Mouse (Mus musculus): Measurements from ENCODE around the gene Plekhh1. TPM values are rescaled to one million over a fixed set of nuclear protein-coding genes. Genes with fewer than 3 reads are reported as not detected.

Gene Plekhh1
- 4.9 and 5.5 TPM in 2 replicates for polyA plus RNA-seq (2015; fragmentation: Nextera tagmentation; extraction: Ambion mirVana)

DNA sequence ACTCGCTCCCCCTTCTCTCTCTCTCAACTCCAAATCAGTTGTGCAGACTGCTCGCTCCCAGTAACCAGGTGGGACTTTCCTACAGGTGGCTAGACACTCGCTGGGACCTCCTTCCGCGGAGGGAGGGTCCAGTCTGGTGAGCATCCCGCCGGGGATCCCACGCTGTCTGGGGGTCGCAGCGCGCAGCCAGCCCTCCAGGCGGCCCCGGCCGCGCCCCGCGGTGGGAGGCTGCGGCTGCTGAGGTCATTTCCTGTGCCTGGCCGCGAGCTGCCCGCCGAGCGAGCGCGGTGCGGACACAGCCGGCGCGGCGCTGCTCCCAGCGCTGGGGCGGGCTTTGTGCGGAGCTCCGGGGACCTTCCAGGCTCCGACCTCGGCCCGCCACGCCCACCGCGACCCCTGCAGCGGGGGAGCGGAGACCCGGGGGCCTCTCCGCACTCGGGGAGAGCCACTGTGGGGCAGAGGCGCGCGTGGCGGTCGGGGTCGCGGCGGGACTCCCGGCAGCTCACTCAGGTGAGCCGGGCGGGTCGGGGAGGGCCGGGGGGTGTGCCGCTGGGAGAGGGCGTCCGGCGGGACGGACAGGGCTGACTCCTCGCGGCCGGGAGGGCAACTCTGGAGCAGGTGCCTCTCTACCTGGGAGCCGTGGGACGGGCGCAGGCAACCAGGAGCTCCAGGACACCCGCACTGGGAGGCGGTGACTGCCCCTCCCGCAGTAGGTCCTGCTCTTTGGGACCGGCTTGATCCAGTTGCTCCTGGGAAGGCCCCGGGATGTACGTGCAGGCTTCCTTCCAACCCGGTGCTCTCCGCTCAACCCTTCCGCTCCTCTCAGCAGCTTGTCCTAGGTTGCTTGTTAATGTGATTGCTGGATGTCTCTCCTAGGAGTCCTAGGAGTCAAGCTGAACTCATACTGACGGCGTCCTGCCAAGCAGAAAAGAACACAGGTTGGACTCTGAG is at the start of gene Plekhh1:
Gene Plekhh1, plus strand, starts transcription at position 253 of the 951 bp plus-strand sequence.
- peak within 1 kb of the TSS; percentile 74 for H3K9ac ChIP-seq
- H3K36me3 ChIP-seq = no peaks in the 10 kb centered on the region
- H3K4me2 ChIP-seq = peak within 1 kb of the TSS; percentile 93
- WGBS = under 1% methylated on average over 80 of the region's 80 CpGs
- no peaks in the 10 kb centered on the region for H3K27me3 ChIP-seq (replicated peaks)
- peak within 1 kb of the TSS; percentile 65 for H3K27ac ChIP-seq
- peak; percentile 87 for ATAC-seq (ENCODE audit: insufficient read depth, low FRiP score, low read depth)
- H3K4me1 ChIP-seq = no peaks in the 10 kb centered on the region
- H3K9me3 ChIP-seq = no peaks in the 10 kb centered on the region
- H3K4me3 ChIP-seq (replicated peaks) = peak within 1 kb of the TSS; percentile 78

DNA sequence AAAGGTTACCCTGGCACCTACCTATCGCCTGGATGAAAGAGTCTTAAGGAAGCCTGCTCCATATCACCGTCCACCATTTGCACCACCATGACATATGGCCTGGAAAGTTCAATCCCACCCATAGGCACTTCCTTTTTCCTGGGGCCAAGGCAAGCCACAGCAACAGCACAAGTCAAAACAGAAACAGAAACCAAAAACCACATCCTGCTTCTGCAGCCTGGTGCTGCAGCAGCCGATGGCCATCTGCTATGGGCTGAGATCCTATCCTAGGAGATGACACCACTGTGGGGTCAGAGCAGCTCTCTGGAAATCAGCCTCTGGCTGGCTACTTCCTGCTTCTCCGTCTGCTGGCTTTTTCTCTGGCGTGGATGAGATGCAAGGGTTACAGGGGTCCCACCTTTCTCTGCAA is 48.3 kb upstream of the Plekhh1 start:
- WGBS = 65% methylated on average over 5 of the region's 5 CpGs
- Histone ChIP-seq H3K36me3 (no peaks in the 10 kb centered on the region), H3K9ac (no peak overlapping the region), H3K27ac (no peak overlapping the region), H3K27me3 (replicated peaks) (no peaks in the 10 kb centered on the region), H3K4me1 (peaks cover 6% of the 10 kb centered on the region; the same call in 1 of the 2 replicates), H3K4me3 (replicated peaks) (no peak overlapping the region), H3K4me2 (no peak overlapping the region), H3K9me3 (no peaks in the 10 kb centered on the region)
- no peak for ATAC-seq (ENCODE audit: insufficient read depth, low FRiP score, low read depth)

DNA sequence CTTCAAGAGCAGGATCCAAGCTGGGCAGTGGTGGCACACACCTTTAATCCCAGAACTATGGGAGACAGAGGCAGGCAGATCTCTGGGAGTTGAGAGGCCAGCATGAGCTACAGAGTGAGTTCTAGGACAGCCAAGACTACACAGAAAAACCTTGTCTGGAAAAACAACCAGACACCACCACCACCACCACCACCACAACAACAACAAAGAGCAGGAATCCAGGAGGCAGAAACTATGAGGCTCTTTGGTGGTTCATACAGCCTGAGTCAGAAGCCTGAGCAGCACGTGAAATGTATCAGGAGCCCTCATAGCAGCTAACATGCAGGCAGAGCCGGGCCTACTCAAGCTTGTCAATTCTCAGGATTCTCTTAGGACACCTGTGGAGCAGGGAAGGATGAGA is 47.8 kb upstream of the Plekhh1 start:
- H3K4me1 ChIP-seq = peaks cover 6% of the 10 kb centered on the region; the same call in 1 of the 2 replicates
- H3K9ac ChIP-seq = no peak overlapping the region
- H3K9me3 ChIP-seq = no peaks in the 10 kb centered on the region
- H3K27ac ChIP-seq = no peak overlapping the region
- H3K4me3 ChIP-seq (replicated peaks) = no peak overlapping the region
- WGBS = 77% methylated on average over 2 of the region's 2 CpGs
- no peaks in the 10 kb centered on the region for H3K36me3 ChIP-seq
- ATAC-seq (ENCODE audit: insufficient read depth, low FRiP score, low read depth) = no peak
- H3K4me2 ChIP-seq = no peak overlapping the region
- H3K27me3 ChIP-seq (replicated peaks) = no peaks in the 10 kb centered on the region

DNA sequence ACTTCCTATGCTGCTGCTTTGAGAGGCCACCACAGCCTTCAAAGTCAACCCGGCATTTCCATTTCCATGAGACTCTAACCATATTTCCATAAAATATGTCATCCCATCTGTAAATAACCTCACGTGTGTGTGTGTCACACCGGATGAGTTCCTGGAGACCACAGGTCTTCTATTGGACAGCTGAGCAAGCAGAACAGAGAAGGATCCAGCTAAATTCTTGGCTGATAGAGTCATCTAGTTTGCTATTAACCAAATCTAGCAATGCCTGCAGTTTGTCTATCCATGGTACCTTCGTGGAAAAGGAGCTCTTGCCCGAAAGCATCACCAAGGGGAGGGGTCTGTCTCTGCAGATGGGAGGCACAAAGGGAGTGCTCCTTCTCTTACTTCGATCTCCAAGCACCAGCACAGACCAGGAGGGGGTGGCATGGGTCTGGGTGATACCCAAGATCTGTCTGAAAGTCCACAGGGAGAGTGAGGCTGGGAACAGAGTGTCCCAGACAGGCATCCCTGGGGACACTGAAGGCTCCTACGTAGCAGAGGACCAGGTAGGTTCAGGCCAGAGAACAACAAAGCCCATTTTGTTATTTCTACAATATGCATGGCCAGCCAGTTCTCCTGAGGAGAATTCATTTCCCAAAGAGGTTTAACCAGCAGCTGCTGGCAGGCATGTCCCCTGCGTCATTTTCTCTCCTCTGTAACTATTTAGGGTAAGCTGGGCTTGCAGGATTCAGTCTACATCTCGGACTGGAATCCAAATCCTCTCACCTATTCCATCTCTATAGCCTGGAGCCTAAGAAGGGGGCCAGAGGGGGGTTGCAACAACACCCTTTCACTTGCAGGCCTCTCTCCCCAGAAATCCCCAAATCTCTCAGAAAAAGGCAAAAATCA is 46.8 kb upstream of the Plekhh1 start:
- H3K36me3 ChIP-seq = no peaks in the 10 kb centered on the region
- H3K27ac ChIP-seq = no peak overlapping the region
- no peak for ATAC-seq (ENCODE audit: insufficient read depth, low FRiP score, low read depth)
- H3K4me1 ChIP-seq = peaks cover 6% of the 10 kb centered on the region; the same call in 1 of the 2 replicates
- H3K9ac ChIP-seq = no peak overlapping the region
- H3K27me3 ChIP-seq (replicated peaks) = no peaks in the 10 kb centered on the region
- no peaks in the 10 kb centered on the region for H3K9me3 ChIP-seq
- H3K4me2 ChIP-seq = no peak overlapping the region
- no peak overlapping the region for H3K4me3 ChIP-seq (replicated peaks)
- WGBS = 54% methylated on average over 9 of the region's 9 CpGs

DNA sequence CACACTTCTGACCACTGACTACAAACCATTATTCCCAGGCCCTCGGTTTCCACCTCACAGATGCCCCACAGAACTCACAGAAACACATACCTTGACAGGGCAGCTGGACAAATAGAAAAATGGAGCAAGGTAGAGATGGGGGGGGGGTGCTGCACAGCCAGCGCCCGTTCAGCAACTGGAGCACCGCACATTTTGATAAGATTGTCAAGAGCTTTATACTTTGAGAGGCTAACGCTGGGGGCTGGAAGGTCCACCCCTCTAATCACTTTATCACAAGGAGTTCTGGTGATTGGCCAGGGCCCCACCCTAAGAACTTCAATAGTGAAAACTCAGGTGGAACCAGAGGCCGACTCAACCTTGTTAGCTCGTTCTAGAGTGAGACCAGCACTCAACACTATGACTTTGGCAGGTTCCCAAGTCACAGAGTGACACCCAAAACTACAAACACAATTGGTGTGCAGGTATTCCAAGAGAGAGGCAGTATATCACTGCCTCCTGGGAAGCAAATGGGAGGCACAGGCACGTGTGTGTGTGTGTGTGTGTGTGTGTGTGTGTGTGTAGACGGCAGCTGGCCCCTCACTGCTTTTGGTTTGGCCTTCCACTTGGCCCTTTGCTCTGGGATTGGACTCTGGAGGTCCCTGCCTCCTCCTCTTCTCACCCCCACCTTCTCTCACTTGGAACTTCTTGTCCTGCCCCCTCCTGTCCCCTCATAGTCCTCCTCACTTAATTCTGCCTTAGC is 45.5 kb upstream of the Plekhh1 start:
- WGBS = 44% methylated on average over 9 of the region's 9 CpGs
- Histone ChIP-seq H3K36me3 (no peaks in the 10 kb centered on the region), H3K4me1 (peaks cover 6% of the 10 kb centered on the region; the same call in 1 of the 2 replicates), H3K27me3 (replicated peaks) (no peaks in the 10 kb centered on the region), H3K9ac (no peak overlapping the region), H3K9me3 (no peaks in the 10 kb centered on the region), H3K4me2 (no peak overlapping the region), H3K27ac (peak overlapping the region; percentile 54), H3K4me3 (replicated peaks) (no peak overlapping the region)
- ATAC-seq (ENCODE audit: insufficient read depth, low FRiP score, low read depth) = peak; percentile 83

DNA sequence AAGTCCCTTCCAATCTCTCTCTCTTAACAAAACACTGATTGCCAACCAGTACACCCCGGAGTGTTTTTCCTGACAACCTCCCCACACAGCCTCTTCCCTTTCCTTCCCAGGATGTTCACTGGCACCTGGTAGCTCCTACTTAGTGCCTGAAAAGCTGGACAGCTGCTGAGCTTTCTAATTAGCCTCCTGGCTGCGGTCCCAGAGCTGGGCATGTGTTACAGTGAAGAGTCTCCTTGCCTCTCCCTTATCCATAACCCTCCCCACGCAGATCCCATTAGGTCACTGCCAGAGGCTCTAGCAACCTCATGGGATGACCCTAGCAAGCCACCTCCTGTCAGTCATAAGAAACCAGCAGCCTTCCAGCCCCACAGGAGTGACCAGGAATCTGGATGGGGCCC is 44.9 kb upstream of the Plekhh1 start:
- H3K9me3 ChIP-seq = no peaks in the 10 kb centered on the region
- peaks cover 6% of the 10 kb centered on the region; the same call in 1 of the 2 replicates for H3K4me1 ChIP-seq
- peak; percentile 49 for ATAC-seq (ENCODE audit: insufficient read depth, low FRiP score, low read depth)
- H3K4me3 ChIP-seq (replicated peaks) = no peak overlapping the region
- 56% methylated on average over 3 of the region's 3 CpGs for WGBS
- H3K36me3 ChIP-seq = no peaks in the 10 kb centered on the region
- H3K27me3 ChIP-seq (replicated peaks) = no peaks in the 10 kb centered on the region
- no peak overlapping the region for H3K4me2 ChIP-seq
- H3K27ac ChIP-seq = peak overlapping the region; percentile 54; the same call in 1 of the 2 replicates
- H3K9ac ChIP-seq = no peak overlapping the region

DNA sequence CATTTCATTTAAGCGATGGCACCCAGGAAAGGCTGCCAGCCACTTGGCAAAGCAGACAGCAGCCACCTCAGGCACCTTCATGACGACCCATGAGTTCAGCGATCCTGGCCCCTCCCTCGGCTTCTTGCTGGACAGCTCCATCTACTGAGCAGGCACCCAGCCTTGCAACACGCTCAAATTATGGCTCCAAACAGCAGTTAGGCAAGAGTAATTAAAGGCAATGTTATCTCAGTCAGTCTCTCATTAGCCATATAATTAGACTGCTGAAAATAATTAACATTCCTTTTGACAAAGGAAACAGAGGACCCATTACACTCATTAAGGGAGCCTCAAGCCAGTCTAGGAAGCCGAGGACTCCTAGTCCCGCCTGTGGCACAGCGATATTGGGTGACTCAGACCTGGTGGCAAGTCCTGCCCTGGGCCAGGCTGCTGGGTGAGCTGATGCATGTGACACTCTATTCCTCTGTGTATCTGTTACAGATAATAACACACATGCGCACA is 41.3 kb upstream of the Plekhh1 start:
- 57% methylated on average over 9 of the region's 9 CpGs for WGBS
- no peak overlapping the region for H3K27ac ChIP-seq
- H3K4me2 ChIP-seq = no peak overlapping the region
- no peak overlapping the region for H3K9ac ChIP-seq
- peaks cover 6% of the 10 kb centered on the region; the same call in 1 of the 2 replicates for H3K4me1 ChIP-seq
- no peaks in the 10 kb centered on the region for H3K9me3 ChIP-seq
- H3K27me3 ChIP-seq (replicated peaks) = no peaks in the 10 kb centered on the region
- no peak for ATAC-seq (ENCODE audit: insufficient read depth, low FRiP score, low read depth)
- H3K36me3 ChIP-seq = no peaks in the 10 kb centered on the region
- no peak overlapping the region for H3K4me3 ChIP-seq (replicated peaks)

DNA sequence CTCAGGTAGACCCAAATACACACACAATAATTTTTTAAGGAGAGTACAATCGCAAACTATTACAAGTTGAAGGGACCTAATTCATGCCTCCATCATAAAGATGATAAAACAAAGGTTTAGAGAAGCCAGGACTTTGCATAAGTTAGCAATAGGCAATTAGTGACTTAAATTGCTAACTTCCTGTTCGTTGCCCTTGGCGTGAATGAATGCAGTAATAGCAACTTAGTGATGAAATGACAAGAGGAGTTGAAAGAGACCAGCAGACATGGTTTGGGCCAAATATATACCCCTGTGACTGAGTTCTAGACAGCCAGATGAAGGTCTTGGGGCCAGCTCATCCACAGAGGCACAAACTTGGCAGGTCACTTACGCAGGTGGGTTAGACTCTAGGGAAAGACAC is 32.7 kb upstream of the Plekhh1 start:
- H3K27me3 ChIP-seq (replicated peaks) = no peaks in the 10 kb centered on the region
- 86% methylated on average over 4 of the region's 4 CpGs for WGBS
- H3K9me3 ChIP-seq = no peaks in the 10 kb centered on the region
- H3K4me3 ChIP-seq (replicated peaks) = no peak overlapping the region
- ATAC-seq (ENCODE audit: insufficient read depth, low FRiP score, low read depth) = no peak
- H3K9ac ChIP-seq = no peak overlapping the region
- H3K4me2 ChIP-seq = no peak overlapping the region
- no peaks in the 10 kb centered on the region for H3K36me3 ChIP-seq
- H3K27ac ChIP-seq = no peak overlapping the region
- no peaks in the 10 kb centered on the region for H3K4me1 ChIP-seq

DNA sequence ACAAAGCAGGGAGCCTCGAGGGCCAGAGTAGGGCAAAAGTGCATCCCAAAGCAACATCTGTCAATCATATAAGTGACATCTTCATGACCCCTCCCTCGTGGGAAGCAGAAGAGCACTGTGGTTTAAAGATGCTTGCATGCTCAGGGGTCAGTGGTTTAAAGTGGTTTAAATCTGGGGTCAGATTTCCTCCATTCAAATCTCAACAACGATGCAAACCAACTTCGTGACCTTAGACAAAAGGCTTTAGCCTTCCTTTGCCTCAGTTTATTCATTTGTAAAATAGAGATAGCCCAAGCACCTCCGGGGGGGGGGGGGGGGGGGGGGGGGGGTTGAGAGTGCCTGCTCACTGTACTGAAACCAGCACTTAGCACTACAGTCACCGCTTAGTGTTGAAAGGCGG is 32.3 kb upstream of the Plekhh1 start:
- Histone ChIP-seq H3K9ac (no peak overlapping the region), H3K4me1 (no peaks in the 10 kb centered on the region), H3K9me3 (no peaks in the 10 kb centered on the region), H3K4me2 (no peak overlapping the region), H3K27ac (no peak overlapping the region), H3K36me3 (no peaks in the 10 kb centered on the region), H3K4me3 (replicated peaks) (no peak overlapping the region), H3K27me3 (replicated peaks) (no peaks in the 10 kb centered on the region)
- WGBS = 48% methylated on average over 6 of the region's 7 CpGs
- ATAC-seq (ENCODE audit: insufficient read depth, low FRiP score, low read depth) = no peak

DNA sequence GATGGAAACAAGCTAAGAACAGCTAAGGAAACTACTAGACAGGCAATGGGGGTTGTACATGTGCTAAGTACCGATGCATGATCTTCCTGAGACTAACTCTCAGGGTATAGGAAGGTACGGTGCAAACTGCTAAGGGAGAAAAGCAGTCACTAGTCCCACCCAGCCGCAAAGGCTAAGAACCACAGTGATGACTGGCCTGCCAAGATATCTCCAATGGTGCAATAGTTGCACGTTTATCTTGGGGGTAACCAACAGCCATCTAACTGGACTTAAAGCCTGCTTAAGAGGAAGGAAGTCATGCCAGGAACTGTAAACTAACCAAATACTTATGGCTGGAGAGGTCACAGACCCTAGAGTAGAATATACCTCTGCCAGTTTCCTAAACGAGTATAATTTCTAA is 26.6 kb upstream of the Plekhh1 start:
- 72% methylated on average over 5 of the region's 5 CpGs for WGBS
- no peak overlapping the region for H3K4me3 ChIP-seq (replicated peaks)
- no peak overlapping the region for H3K9ac ChIP-seq
- no peak for ATAC-seq (ENCODE audit: insufficient read depth, low FRiP score, low read depth)
- no peak overlapping the region for H3K4me2 ChIP-seq
- H3K36me3 ChIP-seq = no peaks in the 10 kb centered on the region
- no peaks in the 10 kb centered on the region for H3K9me3 ChIP-seq
- peaks cover 9% of the 10 kb centered on the region; the same call in 1 of the 2 replicates for H3K4me1 ChIP-seq
- no peak overlapping the region for H3K27ac ChIP-seq
- H3K27me3 ChIP-seq (replicated peaks) = 0 out of 2 replicates have a peak, but pooled peaks cover 8% of the 10 kb centered on the region

DNA sequence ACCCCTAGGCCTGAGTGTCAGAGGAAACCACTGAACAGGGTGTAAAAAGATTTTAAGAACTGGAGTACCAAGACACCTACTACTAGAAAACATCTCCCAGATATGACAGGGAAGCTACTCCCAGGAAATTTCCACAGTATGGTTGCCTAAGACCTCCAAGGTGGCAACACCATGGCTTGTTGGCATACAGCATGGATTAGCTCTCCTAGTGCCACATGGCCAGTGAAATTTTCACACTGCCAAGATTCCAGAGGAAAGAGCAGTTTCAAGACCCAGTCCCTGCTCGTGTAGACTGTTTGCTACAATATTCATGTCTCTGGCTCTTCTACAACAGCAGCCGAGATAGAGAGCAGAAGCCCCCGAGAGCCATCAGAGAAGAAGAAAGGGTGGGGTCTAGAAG is 26.0 kb upstream of the Plekhh1 start:
- H3K9ac ChIP-seq = no peak overlapping the region
- H3K36me3 ChIP-seq = no peaks in the 10 kb centered on the region
- ATAC-seq (ENCODE audit: insufficient read depth, low FRiP score, low read depth) = no peak
- no peak overlapping the region for H3K4me3 ChIP-seq (replicated peaks)
- WGBS = 81% methylated on average over 3 of the region's 3 CpGs
- H3K9me3 ChIP-seq = no peaks in the 10 kb centered on the region
- 0 out of 2 replicates have a peak, but pooled peaks cover 8% of the 10 kb centered on the region for H3K27me3 ChIP-seq (replicated peaks)
- no peak overlapping the region for H3K27ac ChIP-seq
- H3K4me1 ChIP-seq = peaks cover 11% of the 10 kb centered on the region; the same call in 1 of the 2 replicates
- H3K4me2 ChIP-seq = no peak overlapping the region
